Mouse (Mus musculus): ENCODE data around the gene Son.

Son gene

GRCm38 (mm10) chr16:91647461-91648219 is at the start of gene Son:
TSS of gene Son (plus strand) at chr16:91647506.
- peak; percentile 90 for DNase-seq (ENCODE audit: extremely low spot score, low spot score)

DNA sequence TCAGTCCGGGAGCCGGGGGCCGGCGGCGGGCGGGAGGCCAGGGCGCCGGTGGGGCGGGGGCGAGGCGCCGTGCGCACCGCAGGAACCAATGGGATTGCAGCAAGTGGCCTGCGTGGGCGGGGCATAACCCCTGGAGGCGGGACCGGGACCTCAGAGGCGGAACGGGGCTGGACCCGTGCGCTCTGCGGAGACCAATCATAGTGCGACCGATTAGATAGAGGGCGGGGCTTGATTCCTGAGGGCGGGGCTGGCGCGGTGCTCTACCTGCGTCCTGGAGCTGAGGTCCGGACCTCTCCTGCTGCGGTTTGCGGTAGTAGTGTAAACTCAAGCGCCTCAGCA is 49.7 kb upstream of the Son start, which contains the start of gene Tmem50b:
Gene Tmem50b, minus strand, starts transcription at position 129 of the 339 bp plus-strand sequence.
- peak; percentile 96 for DNase-seq (ENCODE audit: extremely low spot score, low spot score)

DNA sequence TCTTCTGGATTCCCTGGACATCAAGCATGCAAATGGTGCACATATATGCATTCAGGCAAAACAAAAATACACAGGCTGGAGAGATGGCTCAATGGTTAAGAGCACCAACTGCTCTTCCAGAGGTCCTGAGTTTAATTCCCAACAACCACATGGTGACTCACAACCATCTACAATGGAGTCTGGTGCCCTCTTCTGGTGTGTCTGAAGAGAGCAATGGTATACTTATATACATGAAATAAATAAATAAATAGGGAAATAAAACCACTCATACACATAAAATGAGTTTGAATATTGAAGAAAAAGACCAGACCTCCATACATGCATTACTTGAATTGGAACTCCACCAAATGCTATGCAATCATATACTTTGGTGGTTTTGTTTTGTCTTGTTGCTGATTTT is 48.1 kb upstream of the Son start:
- no peak for DNase-seq (ENCODE audit: extremely low spot score, low spot score)

GRCm38 (mm10) chr16:91601081-91601480 is 46.2 kb upstream of the Son start:
- no peak for DNase-seq (ENCODE audit: extremely low spot score, low spot score)

GRCm38 (mm10) chr16:91601693-91602092 is 45.6 kb upstream of the Son start:
- no peak for DNase-seq (ENCODE audit: extremely low spot score, low spot score)

DNA sequence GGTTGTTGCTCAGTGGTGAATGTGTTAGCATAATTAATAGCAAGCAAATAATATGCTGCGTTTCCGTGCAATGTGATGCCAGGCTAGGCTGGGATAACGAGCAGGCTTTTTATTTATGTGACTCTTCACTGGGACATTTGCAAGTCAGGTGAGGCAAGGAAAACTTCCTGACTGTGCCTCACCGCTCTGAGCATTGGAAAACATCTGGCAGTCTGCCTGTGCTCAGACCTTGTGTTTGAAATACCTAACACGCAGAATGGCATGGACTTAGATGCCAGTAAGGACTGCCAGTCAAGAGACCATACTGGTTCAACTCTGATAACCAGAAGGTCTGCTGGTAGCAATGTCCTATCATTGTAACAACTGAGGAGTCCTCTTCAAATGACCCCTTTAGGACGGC is 42.1 kb upstream of the Son start:
- no peak for DNase-seq (ENCODE audit: extremely low spot score, low spot score)

DNA sequence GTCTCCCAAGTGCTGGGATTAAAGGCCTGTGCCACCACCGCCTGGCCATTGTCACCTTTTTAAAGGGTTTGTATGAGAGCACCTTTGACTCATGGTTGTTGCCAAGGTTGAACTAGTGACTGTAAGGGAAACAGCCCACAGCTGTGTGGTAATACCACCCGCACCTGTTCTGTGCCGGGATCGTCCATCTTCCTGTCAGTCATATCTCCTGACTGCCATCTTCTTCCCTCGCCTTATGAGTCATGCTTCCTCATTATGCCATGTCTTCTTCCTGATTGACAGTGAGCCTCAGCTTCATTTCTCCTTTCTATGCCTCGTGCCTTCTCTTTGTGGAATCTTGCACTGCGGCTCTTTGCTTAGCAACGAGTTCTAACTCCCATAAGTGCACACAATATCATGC is 40.3 kb upstream of the Son start:
- no peak for DNase-seq (ENCODE audit: extremely low spot score, low spot score)

DNA sequence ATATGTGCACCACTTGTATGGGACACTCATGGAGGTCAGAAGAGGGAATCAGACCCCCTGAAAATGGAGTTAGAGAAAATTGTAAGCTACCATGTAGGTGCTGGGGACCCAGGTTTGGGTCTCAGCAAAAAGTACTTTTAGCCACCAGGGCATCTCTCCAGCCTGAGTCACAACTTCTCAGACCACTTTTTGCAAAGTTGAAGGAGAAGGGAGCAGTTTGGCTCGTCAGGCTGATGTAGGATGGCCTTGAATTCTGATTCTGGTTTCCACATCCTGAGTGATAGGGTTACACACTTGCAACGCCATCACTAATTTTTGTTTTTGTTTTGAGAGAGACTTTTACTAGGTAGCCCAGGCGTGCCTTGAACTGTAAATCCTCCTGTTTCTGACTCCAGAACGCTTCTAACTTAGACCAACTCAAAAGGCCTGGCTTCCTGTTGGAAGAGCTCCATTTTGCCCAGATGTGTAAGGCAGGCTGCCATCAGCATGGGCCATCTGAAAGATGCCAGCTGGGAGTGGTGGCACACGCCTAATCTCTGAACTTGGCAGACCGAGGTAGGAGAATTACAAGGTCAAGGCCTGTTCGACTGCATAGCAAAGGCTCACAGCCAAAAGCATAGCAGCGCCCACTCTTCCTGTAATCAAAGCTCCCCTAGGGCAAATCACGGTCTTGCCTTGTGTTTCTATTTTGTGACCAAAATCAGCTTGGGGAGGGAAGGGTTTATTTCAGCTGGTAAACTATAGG is 37.6 kb upstream of the Son start:
- DNase-seq (ENCODE audit: extremely low spot score, low spot score) = no peak

DNA sequence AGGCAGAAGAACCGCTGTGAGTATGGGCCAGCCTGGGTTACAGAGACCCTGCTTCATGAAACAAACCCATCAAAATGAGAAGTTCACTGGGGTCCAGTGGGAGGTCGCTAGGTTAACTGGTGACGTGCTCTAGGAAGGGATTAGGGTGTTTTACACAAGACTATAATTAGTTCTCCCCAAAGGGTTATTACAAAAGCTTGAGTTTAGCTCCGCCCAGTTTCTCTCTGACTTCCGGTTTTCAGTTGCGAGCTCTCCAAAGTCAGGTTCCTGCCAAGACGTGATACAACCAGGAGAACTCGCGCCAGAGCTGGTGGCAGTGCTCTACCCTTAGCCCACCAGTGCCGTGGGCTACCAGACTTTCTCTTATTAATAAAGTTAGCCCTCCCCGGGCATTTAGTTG is 36.1 kb upstream of the Son start:
- DNase-seq (ENCODE audit: extremely low spot score, low spot score) = no peak

GRCm38 (mm10) chr16:91612525-91612924 is 34.8 kb upstream of the Son start:
- DNase-seq (ENCODE audit: extremely low spot score, low spot score) = no peak

GRCm38 (mm10) chr16:91614552-91614951 is 32.8 kb upstream of the Son start:
- DNase-seq (ENCODE audit: extremely low spot score, low spot score) = no peak

DNA sequence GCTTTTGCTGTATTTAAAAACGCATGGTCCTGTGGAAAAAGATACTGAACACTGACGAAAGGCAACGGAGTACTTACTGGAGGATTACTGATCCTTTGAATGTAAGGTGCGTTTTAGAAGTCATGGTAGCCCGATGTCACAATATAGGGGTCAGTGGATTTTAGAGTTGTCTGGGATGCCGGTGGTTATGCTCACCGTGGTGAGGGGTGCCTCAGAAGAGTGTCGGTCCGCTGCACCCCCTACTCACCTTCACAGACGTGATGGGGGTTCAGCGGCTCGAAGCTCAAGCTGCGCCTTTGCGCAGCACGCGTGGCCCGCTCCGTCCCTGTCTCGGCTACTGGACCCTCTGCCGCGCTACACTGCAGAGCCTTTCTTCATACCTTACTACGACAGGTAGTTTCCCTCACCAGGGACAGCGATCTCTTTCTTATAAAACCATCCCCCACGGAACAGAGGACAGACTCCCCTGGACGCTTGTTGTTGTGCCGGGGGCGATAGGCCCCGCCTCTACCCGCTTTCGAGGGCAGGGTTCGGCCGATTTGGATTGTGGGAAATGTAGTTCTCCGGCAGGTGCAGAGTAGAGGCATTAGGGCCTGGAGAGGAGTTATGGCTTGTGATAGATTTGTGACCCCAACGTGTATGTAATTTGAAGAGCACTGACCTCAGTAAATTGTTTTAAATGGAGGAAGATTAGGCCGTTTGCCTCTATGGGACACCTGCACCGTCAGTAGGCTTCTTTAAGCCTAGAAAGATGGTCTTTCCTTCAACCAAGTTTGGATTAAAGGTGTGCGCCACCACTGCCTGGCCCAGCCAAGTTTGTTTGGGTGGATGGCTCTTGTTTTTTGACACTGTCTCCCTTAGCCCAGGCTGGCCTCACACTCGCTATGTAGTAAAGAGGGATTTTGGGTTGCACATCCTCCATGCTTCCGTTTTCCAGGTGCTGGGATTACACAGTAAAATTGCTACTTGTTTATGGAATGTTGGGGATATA is 28.5 kb upstream of the Son start, which contains the start of gene Dnajc28:
Gene Dnajc28, minus strand, starts transcription at position 516 of the 991 bp plus-strand sequence.
- peak; percentile 69 for DNase-seq (ENCODE audit: extremely low spot score, low spot score)

- no peak for DNase-seq (ENCODE audit: extremely low spot score, low spot score)
Measured at GRCm38 (mm10) chr16:91620185-91620584, 27.1 kb upstream of the Son start.

GRCm38 (mm10) chr16:91620991-91621390 is 26.3 kb upstream of the Son start:
- DNase-seq (ENCODE audit: extremely low spot score, low spot score) = no peak

GRCm38 (mm10) chr16:91623074-91623473 is 24.2 kb upstream of the Son start:
- no peak for DNase-seq (ENCODE audit: extremely low spot score, low spot score)

GRCm38 (mm10) chr16:91627831-91628230 is 19.5 kb upstream of the Son start:
- DNase-seq (ENCODE audit: extremely low spot score, low spot score) = no peak

DNA sequence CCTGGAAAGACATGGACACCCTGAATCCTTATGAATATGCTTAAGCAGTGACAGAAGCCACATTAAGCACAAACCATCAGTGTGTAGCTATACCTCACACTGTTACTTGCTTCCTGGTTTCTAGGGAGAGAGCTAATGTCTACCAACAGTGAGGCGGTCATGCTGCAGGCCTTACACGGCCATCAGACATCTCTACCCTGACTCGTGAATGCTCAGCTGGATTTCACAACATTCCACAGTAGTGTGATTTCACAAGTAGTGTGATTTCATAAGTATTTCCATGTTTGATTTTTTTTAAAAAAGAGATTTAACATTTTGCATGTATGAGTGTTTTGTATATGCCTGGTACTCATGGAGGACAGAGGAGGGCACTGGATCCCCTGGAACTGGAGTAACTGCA is 18.6 kb upstream of the Son start:
- no peak for DNase-seq (ENCODE audit: extremely low spot score, low spot score)

DNA sequence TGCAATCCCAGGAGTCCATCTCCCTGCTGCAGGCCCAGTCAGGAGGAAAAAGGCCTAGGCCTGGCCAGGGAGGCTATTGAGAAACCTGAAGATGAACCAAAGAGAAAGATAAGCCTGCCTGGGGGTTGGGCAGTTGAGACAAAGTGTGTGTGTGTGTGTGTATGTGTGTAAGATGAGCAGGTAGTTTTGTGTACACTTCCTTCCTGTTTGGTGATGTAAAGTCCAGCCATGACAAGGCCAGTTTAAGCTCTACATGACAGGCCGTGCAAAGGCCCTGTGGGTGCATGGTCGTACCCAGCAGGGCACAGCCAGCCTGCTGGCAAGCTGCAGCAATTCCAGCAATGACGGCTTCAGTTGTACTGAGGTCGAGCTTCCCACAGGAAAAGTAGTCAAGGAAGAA is 17.6 kb upstream of the Son start:
- no peak for DNase-seq (ENCODE audit: extremely low spot score, low spot score)

DNA sequence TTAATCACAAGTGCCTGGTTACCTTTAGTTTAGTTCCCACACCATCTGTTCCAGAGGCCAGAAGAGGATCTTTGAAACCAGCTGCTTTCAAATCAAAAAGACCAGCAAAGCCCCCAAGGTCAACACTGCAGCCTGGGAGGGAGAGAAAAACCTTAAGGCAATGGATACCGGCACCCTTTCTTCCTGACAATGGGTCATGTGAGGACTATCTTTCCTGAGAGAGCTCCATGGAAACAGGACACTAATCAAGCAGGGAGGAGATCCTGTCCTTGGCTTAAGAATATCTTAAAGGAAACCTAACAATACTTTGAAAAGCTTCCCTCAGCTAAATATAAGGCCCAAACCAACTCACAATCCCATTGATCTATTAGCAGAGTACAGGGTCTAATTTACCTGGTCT is 16.7 kb upstream of the Son start:
- no peak for DNase-seq (ENCODE audit: extremely low spot score, low spot score)

- DNase-seq (ENCODE audit: extremely low spot score, low spot score) = no peak
Measured at GRCm38 (mm10) chr16:91632439-91632838, 14.9 kb upstream of the Son start.

GRCm38 (mm10) chr16:91632940-91633339 is 14.4 kb upstream of the Son start:
- DNase-seq (ENCODE audit: extremely low spot score, low spot score) = no peak

GRCm38 (mm10) chr16:91633641-91634040 is 13.7 kb upstream of the Son start:
- no peak for DNase-seq (ENCODE audit: extremely low spot score, low spot score)
